Mouse (Mus musculus) midbrain, postnatal 0 days (tissue): Measurements from ENCODE around the gene Ssrp1. TPM values are rescaled to one million over a fixed set of nuclear protein-coding genes. Genes with fewer than 3 reads are reported as not detected.

ENCODE experiments used
- ATAC-seq: fragments of 200-750 bp; cut with Nextera tagmentation; 2 replicates; pipeline ENCODE4 v1.8.0; 2017; ENCODE audit warnings: moderate number of reproducible peaks, mild to moderate bottlenecking, moderate TSS enrichment, moderate library complexity; ENCODE audit not compliant: low FRiP score
- DNase-seq: peaks from one replicate; pipeline ENCODE4 v3.0.0-alpha.2; 2015; ENCODE audit warnings: low spot score
- H3K27ac ChIP-seq: fragments of 300-500 bp; sonication (generic); 2 replicates; pipeline ENCODE4 v1.5.1; 2014; ENCODE audit warnings: low read depth, mild to moderate bottlenecking, low read length, mixed read lengths
- H3K27me3 ChIP-seq: fragments of 300-500 bp; sonication (generic); 2 replicates; pipeline ENCODE4 v1.6.1; 2014; ENCODE audit warnings: low read length, control low read depth, mixed read lengths; ENCODE audit not compliant: insufficient read depth
- H3K36me3 ChIP-seq: fragments of 300-500 bp; sonication (generic); 2 replicates; pipeline ENCODE4 v1.6.1; 2014; ENCODE audit warnings: low read length, control low read depth, mixed read lengths; ENCODE audit not compliant: insufficient read depth
- H3K4me1 ChIP-seq: fragments of 300-500 bp; sonication (generic); 2 replicates; pipeline ENCODE4 v1.6.1; 2014; ENCODE audit warnings: mild to moderate bottlenecking, control low read depth, antibody characterized with exemption, low read length, mixed read lengths; ENCODE audit not compliant: insufficient read depth
- H3K4me2 ChIP-seq: fragments of 300-500 bp; sonication (generic); 2 replicates; pipeline ENCODE4 v1.6.1; 2014; ENCODE audit warnings: low read depth, mild to moderate bottlenecking, low read length, mixed read lengths; ENCODE audit not compliant: poor library complexity, severe bottlenecking
- H3K4me3 ChIP-seq: fragments of 300-500 bp; sonication (generic); 2 replicates; pipeline ENCODE4 v1.5.1; 2014; ENCODE audit warnings: low read depth, mild to moderate bottlenecking, low read length, moderate library complexity
- H3K9ac ChIP-seq: fragments of 300-500 bp; sonication (generic); replicated peaks from 2 replicates; pipeline ENCODE4 v1.6.1; 2014; ENCODE audit warnings: mild to moderate bottlenecking, low read length, moderate library complexity, mixed read lengths; ENCODE audit not compliant: poor library complexity, severe bottlenecking
- H3K9me3 ChIP-seq: fragments of 300-500 bp; sonication (generic); 2 replicates; pipeline ENCODE4 v1.6.1; 2016; ENCODE audit warnings: low read length, control low read depth
- CTCF ChIP-seq: IDR thresholded peaks from 2 replicates; pipeline ENCODE4 v1.5.1; 2016; ENCODE audit warnings: antibody characterized with exemption, mild to moderate bottlenecking
- WGBS: fragments of 180-500 bp; shearing (Covaris S2); extraction: QIAGEN DNeasy Blood & Tissue Kit; methylation state at CpG from one replicate; pipeline ENCODE4 v1.1.7; 2014; 5-methylcytosine and 5-hydroxymethylcytosine counted together
- polyA plus RNA-seq: library from polyadenylated mRNA; unstranded; fragments of >200 nt; fragmentation: Nextera tagmentation; extraction: Ambion mirVana; gene quantifications from 2 replicates; pipeline ENCODE4 v1.2.1, GENCODE M21; 2015
- total RNA-seq: library from RNA; depleted of rRNA; stranded (reverse); fragments of >200 nt; gene quantifications from 2 replicates; pipeline ENCODE4 v1.2.3, GENCODE M21; 2014

Gene Ssrp1
- total and polyA plus RNA-seq, 2 experiments from 2014 or later, result 123 to 153 TPM

- 58% methylated on average over 10 of the region's 10 CpGs for WGBS
- no peak for TF ChIP-seq CTCF
- no peak for DNase-seq
Measured at GRCm38 (mm10) chr2:85061107-85061541, 24.1 kb downstream of the Ssrp1 start.

GRCm38 (mm10) chr2:85065141-85065875 lies 28.3 kb downstream of the Ssrp1 start:
- 91% methylated on average over 12 of the region's 12 CpGs for WGBS
- ATAC-seq (no peak), DNase-seq (no peak)
- no peaks in the 10 kb centered on the region for H3K4me1 ChIP-seq
- peaks cover 40% of the 10 kb centered on the region for H3K36me3 ChIP-seq
- no peak for TF ChIP-seq CTCF
- no peak overlapping the region for H3K4me3 ChIP-seq
- H3K9me3 ChIP-seq, result no peaks in the 10 kb centered on the region
- H3K9ac ChIP-seq, result no peak overlapping the region
- H3K27ac ChIP-seq, result no peak overlapping the region
- H3K27me3 ChIP-seq, result no peaks in the 10 kb centered on the region
- H3K4me2 ChIP-seq, result no peak overlapping the region

More at GRCm38 (mm10) chr2:85061107-85061541, 24.1 kb downstream of the Ssrp1 start:
- H3K4me2 ChIP-seq, result peak overlapping the region; percentile 16; the same call in 1 of the 2 replicates
- no peak for ATAC-seq
- H3K9me3 ChIP-seq, result no peaks in the 10 kb centered on the region
- peaks cover 66% of the 10 kb centered on the region for H3K36me3 ChIP-seq
- no peaks in the 10 kb centered on the region for H3K4me1 ChIP-seq
- H3K4me3 ChIP-seq, result no peak overlapping the region
- H3K27ac ChIP-seq, result no peak overlapping the region
- H3K27me3 ChIP-seq, result no peaks in the 10 kb centered on the region
- H3K9ac ChIP-seq, result 0 out of 2 replicates have a peak overlapping the region, but pooled peaks have one; percentile 24

DNA sequence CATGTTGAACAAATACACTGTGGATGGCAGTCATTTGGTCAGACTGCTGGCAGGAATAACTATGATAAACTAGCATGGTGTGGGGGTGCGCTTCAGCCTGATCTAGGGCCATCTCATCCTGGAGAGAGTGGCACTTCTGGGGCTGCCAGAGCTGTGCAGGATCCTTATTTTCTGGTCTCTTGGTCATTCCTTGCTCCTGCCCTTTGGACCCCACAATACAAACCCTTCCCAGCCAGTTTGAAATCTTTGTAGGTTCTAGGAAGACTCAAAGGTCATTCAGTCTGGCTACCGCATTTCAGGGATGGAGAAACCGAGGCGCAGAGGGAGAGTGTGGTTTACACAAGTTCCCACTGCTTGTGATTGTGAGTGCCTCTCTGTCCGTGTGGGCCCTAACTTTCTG lies 29.9 kb downstream of the Ssrp1 start:
- no peak overlapping the region for H3K4me2 ChIP-seq
- ATAC-seq (no peak), DNase-seq (no peak)
- peaks cover 39% of the 10 kb centered on the region for H3K36me3 ChIP-seq
- 94% methylated on average over 5 of the region's 5 CpGs for WGBS
- no peak overlapping the region for H3K4me3 ChIP-seq
- H3K9ac ChIP-seq, result no peak overlapping the region
- no peak for TF ChIP-seq CTCF
- no peaks in the 10 kb centered on the region for H3K27me3 ChIP-seq
- H3K9me3 ChIP-seq, result no peaks in the 10 kb centered on the region
- H3K4me1 ChIP-seq, result no peaks in the 10 kb centered on the region
- H3K27ac ChIP-seq, result no peak overlapping the region

DNA sequence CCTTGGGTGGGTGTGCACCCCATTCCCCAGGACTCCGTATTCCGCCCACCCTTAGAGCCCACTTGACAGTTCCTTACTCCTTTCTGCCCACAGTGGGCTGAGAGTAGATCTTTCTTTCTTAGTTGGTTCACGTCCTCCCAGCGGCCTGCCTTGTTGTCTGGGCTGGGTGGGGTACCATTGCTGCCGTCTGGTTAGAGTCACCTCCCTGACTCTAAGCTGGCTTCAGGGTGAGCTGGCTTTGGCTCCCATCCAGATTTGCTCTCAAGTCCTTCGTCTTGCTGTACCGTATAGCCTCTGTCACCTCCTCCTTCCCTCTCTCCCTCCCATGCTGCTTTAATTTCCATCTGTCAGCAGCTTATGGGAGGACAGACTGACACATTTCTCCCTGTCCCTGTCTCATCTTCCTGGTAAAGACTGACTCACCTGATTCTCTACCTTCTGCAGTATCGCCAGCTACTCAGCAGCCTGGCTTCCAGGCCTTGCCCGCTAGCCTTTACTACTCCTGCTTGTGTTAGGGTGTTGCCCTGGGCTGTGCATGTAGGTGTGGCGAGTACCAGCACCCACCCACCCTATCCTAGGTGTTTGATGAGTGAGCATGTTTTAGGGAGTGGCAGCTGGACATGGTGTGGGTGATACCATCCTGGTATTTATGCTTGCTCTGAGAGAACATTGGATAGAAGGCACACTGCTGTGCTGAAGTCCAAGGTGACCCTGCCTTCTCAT lies 31.0 kb downstream of the Ssrp1 start:
- 78% methylated on average over 10 of the region's 10 CpGs for WGBS
- Histone ChIP-seq H3K9ac (no peak overlapping the region), H3K4me2 (no peak overlapping the region), H3K9me3 (no peaks in the 10 kb centered on the region), H3K36me3 (peaks cover 38% of the 10 kb centered on the region), H3K4me1 (no peaks in the 10 kb centered on the region), H3K4me3 (no peak overlapping the region), H3K27ac (no peak overlapping the region), H3K27me3 (no peaks in the 10 kb centered on the region)
- TF ChIP-seq CTCF, result no peak
- DNase-seq, result peak; percentile 6
- ATAC-seq, result no peak

- Histone ChIP-seq H3K27ac (no peak overlapping the region), H3K9me3 (no peaks in the 10 kb centered on the region), H3K36me3 (peaks cover 35% of the 10 kb centered on the region), H3K4me2 (no peak overlapping the region), H3K27me3 (no peaks in the 10 kb centered on the region), H3K9ac (no peak overlapping the region), H3K4me1 (no peaks in the 10 kb centered on the region), H3K4me3 (no peak overlapping the region)
- DNase-seq, result no peak
- ATAC-seq, result no peak
- 87% methylated on average over 2 of the region's 2 CpGs for WGBS
- TF ChIP-seq CTCF, result no peak
Measured at GRCm38 (mm10) chr2:85068626-85069025, 31.6 kb downstream of the Ssrp1 start.

DNA sequence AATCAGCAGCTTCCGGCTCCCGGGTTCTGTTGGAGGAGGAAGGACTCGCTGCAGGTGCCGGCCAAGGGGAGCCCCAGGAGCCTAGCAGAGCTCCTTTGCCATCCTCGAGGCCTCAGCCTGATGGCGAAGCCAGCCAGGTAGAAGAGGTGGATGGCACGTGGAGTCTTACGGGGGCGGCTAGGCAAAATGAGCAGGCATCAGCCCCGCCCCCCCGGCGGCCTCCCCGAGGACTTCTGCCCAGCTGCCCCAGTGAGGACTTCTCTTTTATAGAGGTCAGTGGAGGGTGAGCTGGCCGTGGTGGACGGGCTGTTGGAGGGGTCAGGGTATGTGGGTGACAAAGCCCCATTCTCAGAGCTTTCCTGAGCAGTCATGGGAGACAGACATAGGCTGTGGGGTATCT lies 33.1 kb downstream of the Ssrp1 start:
- no peak for TF ChIP-seq CTCF
- Histone ChIP-seq H3K27me3 (no peaks in the 10 kb centered on the region), H3K4me2 (no peak overlapping the region), H3K9me3 (no peaks in the 10 kb centered on the region), H3K4me1 (no peaks in the 10 kb centered on the region), H3K36me3 (peaks cover 39% of the 10 kb centered on the region), H3K4me3 (no peak overlapping the region), H3K9ac (no peak overlapping the region), H3K27ac (no peak overlapping the region)
- DNase-seq (no peak), ATAC-seq (no peak)
- WGBS, result 71% methylated on average over 15 of the region's 15 CpGs
